Mouse (Mus musculus) midbrain, postnatal 0 days (tissue): ENCODE measurements around the gene Olfr553. TPM values are rescaled to one million over a fixed set of nuclear protein-coding genes. Genes with fewer than 3 reads are reported as not detected.
"Not testable (repeated sequence)": the region's sequence is repeated elsewhere in the genome, so short reads cannot be mapped to it uniquely, and the experiment has no call there.

Experiments used
- ATAC-seq: fragments of 200-750 bp; cut with Nextera tagmentation; 2 replicates; pipeline ENCODE4 v1.8.0; 2017; ENCODE audit warnings: moderate number of reproducible peaks, mild to moderate bottlenecking, moderate TSS enrichment, moderate library complexity; ENCODE audit not compliant: low FRiP score
- DNase-seq: peaks from one replicate; pipeline ENCODE4 v3.0.0-alpha.2; 2015; ENCODE audit warnings: low spot score
- H3K27ac ChIP-seq: fragments of 300-500 bp; sonication (generic); 2 replicates; pipeline ENCODE4 v1.5.1; 2014; ENCODE audit warnings: low read depth, mild to moderate bottlenecking, low read length, mixed read lengths
- H3K27me3 ChIP-seq: fragments of 300-500 bp; sonication (generic); 2 replicates; pipeline ENCODE4 v1.6.1; 2014; ENCODE audit warnings: low read length, control low read depth, mixed read lengths; ENCODE audit not compliant: insufficient read depth
- H3K36me3 ChIP-seq: fragments of 300-500 bp; sonication (generic); 2 replicates; pipeline ENCODE4 v1.6.1; 2014; ENCODE audit warnings: low read length, control low read depth, mixed read lengths; ENCODE audit not compliant: insufficient read depth
- H3K4me1 ChIP-seq: fragments of 300-500 bp; sonication (generic); 2 replicates; pipeline ENCODE4 v1.6.1; 2014; ENCODE audit warnings: mild to moderate bottlenecking, control low read depth, antibody characterized with exemption, low read length, mixed read lengths; ENCODE audit not compliant: insufficient read depth
- H3K4me2 ChIP-seq: fragments of 300-500 bp; sonication (generic); 2 replicates; pipeline ENCODE4 v1.6.1; 2014; ENCODE audit warnings: low read depth, mild to moderate bottlenecking, low read length, mixed read lengths; ENCODE audit not compliant: poor library complexity, severe bottlenecking
- H3K4me3 ChIP-seq: fragments of 300-500 bp; sonication (generic); 2 replicates; pipeline ENCODE4 v1.5.1; 2014; ENCODE audit warnings: low read depth, mild to moderate bottlenecking, low read length, moderate library complexity
- H3K9ac ChIP-seq: fragments of 300-500 bp; sonication (generic); replicated peaks from 2 replicates; pipeline ENCODE4 v1.6.1; 2014; ENCODE audit warnings: mild to moderate bottlenecking, low read length, moderate library complexity, mixed read lengths; ENCODE audit not compliant: poor library complexity, severe bottlenecking
- H3K9me3 ChIP-seq: fragments of 300-500 bp; sonication (generic); 2 replicates; pipeline ENCODE4 v1.6.1; 2016; ENCODE audit warnings: low read length, control low read depth
- CTCF ChIP-seq: IDR thresholded peaks from 2 replicates; pipeline ENCODE4 v1.5.1; 2016; ENCODE audit warnings: antibody characterized with exemption, mild to moderate bottlenecking
- WGBS: fragments of 180-500 bp; shearing (Covaris S2); extraction: QIAGEN DNeasy Blood & Tissue Kit; methylation state at CpG from one replicate; pipeline ENCODE4 v1.1.7; 2014; 5-methylcytosine and 5-hydroxymethylcytosine counted together
- polyA plus RNA-seq: library from polyadenylated mRNA; unstranded; fragments of >200 nt; fragmentation: Nextera tagmentation; extraction: Ambion mirVana; gene quantifications from 2 replicates; pipeline ENCODE4 v1.2.1, GENCODE M21; 2015
- total RNA-seq: library from RNA; depleted of rRNA; stranded (reverse); fragments of >200 nt; gene quantifications from 2 replicates; pipeline ENCODE4 v1.2.3, GENCODE M21; 2014; rRNA removed

Olfr553 gene
- total RNA-seq (not detected in 2 replicates), polyA plus RNA-seq (not detected in 2 replicates)

DNA sequence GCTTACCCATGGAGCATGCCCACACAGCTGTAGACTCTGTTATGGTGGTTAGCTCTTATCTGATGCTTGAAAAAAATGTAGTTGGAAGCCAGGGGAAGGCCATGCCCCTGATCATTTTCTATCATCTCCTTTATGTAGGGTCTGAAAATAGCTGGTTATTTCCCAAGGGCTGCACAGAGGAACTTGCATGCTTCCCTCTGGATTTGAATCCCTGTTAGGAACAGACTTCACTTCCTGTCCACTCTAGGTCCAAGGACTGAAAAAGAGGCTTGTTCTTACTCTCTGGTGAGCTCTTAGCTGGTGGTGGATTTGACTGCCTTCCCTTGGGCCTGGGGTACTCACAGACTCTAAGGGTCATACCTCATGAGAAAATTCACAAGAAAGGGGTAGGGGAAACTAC, at the start of gene Olfr553:
TSS of gene Olfr553 (minus strand) at position 101 of the 400 bp plus-strand sequence.
- Histone ChIP-seq H3K27me3 (no peaks in the 10 kb centered on the region), H3K4me2 (no peak within 1 kb of the TSS), H3K4me1 (no peaks in the 10 kb centered on the region), H3K36me3 (no peaks in the 10 kb centered on the region), H3K4me3 (no peak within 1 kb of the TSS), H3K27ac (no peak within 1 kb of the TSS), H3K9me3 (no peaks in the 10 kb centered on the region), H3K9ac (no peak within 1 kb of the TSS)
- ATAC-seq (no peak), DNase-seq (no peak)
- TF ChIP-seq CTCF = no peak

DNA sequence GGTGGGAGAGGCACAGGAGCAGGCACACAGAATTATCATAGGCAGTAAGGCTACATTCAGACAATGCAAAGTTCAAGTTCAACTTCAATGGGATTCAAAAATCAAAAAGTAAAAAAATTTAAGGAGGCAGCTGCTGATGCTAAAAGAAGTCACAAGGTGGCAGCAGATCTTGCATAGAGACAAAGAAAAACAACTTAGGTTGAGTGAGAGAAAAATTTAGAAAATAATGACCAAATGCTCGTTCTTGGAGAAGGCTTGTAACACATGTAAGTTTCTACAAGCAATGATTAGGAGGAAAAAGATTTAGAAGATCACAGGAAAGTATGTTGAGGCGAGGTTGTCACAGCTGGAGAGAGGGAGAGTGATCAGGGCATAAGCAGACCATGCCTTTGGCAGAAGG, 47.4 kb upstream of the Olfr553 start:
- no peak overlapping the region for H3K9ac ChIP-seq
- DNase-seq (peak; percentile 55), ATAC-seq (no peak)
- no peak overlapping the region for H3K4me2 ChIP-seq
- 30% methylated on average over 2 of the region's 2 CpGs for whole genome bisulfite sequencing
- H3K27me3 ChIP-seq = no peaks in the 10 kb centered on the region
- no peaks in the 10 kb centered on the region for H3K9me3 ChIP-seq
- no peak overlapping the region for H3K4me3 ChIP-seq
- no peaks in the 10 kb centered on the region for H3K36me3 ChIP-seq
- TF ChIP-seq CTCF = peak; percentile 84
- no peaks in the 10 kb centered on the region for H3K4me1 ChIP-seq
- H3K27ac ChIP-seq = no peak overlapping the region

DNA sequence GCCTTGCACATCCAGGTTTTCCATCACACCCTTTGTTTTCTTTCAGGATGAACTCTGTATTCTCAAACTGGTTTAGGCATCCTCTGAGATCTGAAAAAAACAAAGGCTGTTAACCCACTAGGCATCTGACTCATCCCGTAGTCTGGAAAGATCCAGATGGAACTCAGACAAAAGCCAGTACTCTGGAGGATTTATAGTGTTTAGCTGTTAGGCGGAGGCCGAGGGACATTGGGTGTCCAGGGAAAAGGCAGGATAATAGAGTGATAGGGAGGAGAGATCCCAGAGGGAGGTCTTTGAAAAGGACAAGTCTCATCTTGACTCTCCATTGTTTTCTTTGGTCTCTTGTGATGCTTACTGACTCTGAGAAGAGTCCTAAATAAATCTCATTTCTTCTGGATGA, 46.6 kb upstream of the Olfr553 start, which contains the start of gene Olfr556:
TSS of gene Olfr556 (plus strand) at position 301 of the 400 bp plus-strand sequence.
- 40% methylated on average over 3 of the region's 3 CpGs for WGBS
- no peaks in the 10 kb centered on the region for H3K36me3 ChIP-seq
- no peak within 1 kb of the TSS for H3K9ac ChIP-seq
- TF ChIP-seq CTCF = no peak
- H3K4me1 ChIP-seq = no peaks in the 10 kb centered on the region
- no peak within 1 kb of the TSS for H3K27ac ChIP-seq
- no peaks in the 10 kb centered on the region for H3K27me3 ChIP-seq
- H3K9me3 ChIP-seq = no peaks in the 10 kb centered on the region
- H3K4me3 ChIP-seq = no peak within 1 kb of the TSS
- H3K4me2 ChIP-seq = no peak within 1 kb of the TSS
- no peak for DNase-seq
- no peak for ATAC-seq

DNA sequence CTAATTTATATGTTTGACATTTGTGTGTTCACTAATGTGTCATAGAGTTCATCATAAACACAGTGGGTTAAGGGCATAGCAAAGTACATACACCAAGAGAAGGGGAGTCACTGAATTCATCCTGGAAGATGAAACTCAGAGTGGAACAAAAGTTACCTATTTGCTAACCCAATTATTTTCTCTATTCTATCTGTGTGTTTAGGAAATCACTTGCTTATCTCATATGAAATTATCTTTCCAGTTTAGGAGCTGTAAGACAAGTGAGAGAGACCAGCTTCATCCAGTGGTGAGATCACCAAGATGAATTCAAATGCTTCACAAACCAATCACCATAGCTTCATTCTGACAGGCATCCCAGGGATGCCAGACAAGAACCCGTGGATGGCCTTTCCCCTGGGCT, 40.5 kb upstream of the Olfr553 start, which contains the start of gene Olfr555:
TSS of gene Olfr555 (plus strand) at position 301 of the 400 bp plus-strand sequence.
- H3K4me3 ChIP-seq = no peak within 1 kb of the TSS
- H3K4me1 ChIP-seq = no peaks in the 10 kb centered on the region
- H3K27me3 ChIP-seq = no peaks in the 10 kb centered on the region
- H3K27ac ChIP-seq = no peak within 1 kb of the TSS
- TF ChIP-seq CTCF = no peak
- no peak within 1 kb of the TSS for H3K9ac ChIP-seq
- H3K36me3 ChIP-seq = no peaks in the 10 kb centered on the region
- ATAC-seq = no peak
- no peaks in the 10 kb centered on the region for H3K9me3 ChIP-seq
- DNase-seq = no peak
- no peak within 1 kb of the TSS for H3K4me2 ChIP-seq
- WGBS = 78% methylated on average over 1 of the region's 1 CpGs

DNA sequence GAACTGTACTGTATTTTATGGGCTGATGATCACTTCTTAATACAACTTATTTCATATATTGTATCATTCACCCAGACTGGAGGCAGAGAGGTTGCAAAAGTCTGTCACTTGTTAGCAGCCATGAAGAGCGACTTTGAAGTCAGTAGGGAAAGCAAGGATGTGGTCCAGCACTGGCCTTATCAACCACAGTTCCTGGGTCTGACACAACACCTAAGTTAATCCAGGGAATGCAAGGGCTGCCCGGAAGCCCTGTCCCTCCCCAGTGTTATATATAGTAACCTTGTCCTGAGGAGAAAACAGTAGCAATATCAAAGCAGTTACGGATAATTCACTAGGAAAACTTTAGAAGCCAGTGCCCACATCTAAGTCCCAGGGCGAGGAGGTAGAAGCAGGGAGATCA, 26.9 kb upstream of the Olfr553 start:
- not testable (repeated sequence) for H3K27me3 ChIP-seq, H3K4me1 ChIP-seq, ATAC-seq, H3K4me3 ChIP-seq, H3K9ac ChIP-seq, H3K27ac ChIP-seq, DNase-seq, H3K9me3 ChIP-seq, H3K36me3 ChIP-seq, H3K4me2 ChIP-seq
- WGBS = 87% methylated on average over 3 of the region's 4 CpGs

DNA sequence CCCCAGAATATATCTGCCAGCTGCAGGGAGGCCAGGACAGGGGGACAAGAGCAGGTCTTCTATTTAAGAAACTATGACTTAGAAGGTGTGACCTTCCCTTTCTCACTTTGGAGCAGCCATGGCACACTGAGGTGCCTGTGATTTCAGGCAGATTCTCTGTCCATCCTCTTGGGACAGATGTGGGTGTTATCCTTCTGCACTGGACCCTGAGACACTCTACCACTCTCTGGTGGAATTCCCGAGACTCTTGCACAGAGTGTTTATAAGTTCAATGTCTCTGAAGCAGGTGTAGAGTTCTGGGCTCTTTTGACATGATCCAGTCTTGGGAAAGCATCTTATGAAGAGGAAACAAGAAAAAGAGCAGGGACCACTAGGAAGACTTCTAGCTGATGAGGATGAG, 20.1 kb upstream of the Olfr553 start, which contains the start of gene Olfr554:
TSS of gene Olfr554 (plus strand) at position 301 of the 400 bp plus-strand sequence.
- no peaks in the 10 kb centered on the region for H3K36me3 ChIP-seq
- no peaks in the 10 kb centered on the region for H3K4me1 ChIP-seq
- ATAC-seq (no peak), DNase-seq (no peak)
- no peak within 1 kb of the TSS for H3K27ac ChIP-seq
- H3K27me3 ChIP-seq = no peaks in the 10 kb centered on the region
- H3K9me3 ChIP-seq = no peaks in the 10 kb centered on the region
- no peak within 1 kb of the TSS for H3K4me2 ChIP-seq
- 84% methylated on average over 1 of the region's 1 CpGs for WGBS
- TF ChIP-seq CTCF = no peak
- no peak within 1 kb of the TSS for H3K4me3 ChIP-seq
- H3K9ac ChIP-seq = no peak within 1 kb of the TSS
